ENCODE assay signal across 8 mouse cellular contexts in the genomic region with DNA sequence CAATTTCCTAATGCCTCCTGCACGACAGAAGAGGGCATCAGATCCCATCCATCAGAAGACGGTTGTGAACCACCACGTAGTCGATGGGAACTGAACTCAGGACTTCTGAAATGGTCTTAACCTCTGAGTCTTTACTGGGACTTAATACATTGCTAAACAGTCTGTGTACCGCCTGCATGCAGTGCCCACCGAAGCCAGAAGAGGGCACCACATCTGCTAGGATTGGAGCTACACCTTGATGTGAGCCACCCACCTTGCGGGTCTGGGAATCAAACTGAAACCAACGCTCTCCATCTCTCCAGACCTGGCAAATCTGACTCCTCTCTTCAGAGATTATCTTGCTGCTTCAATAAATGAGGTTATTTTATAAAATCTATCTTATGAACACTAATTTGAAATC. TPM values are rescaled to one million over a fixed set of nuclear protein-coding genes. Genes with fewer than 3 reads are reported as not detected.
DNase-seq lines count a peak whose midpoint lies in the region; ATAC-seq and TF ChIP-seq lines count a peak whose summit lies in the region.

No protein-coding gene starts in this region.

- no peak overlapping the region for H3K4me2 ChIP-seq in forebrain, embryonic 14.5 days (ENCODE audit: low read length)
- H3K4me2 ChIP-seq in forebrain, embryonic 15.5 days (replicated peaks): no peak overlapping the region
- H3K4me2 ChIP-seq in neural tube, embryonic 15.5 days: no peak overlapping the region
- no peak overlapping the region for H3K4me2 ChIP-seq in heart, embryonic 14.5 days (ENCODE audit: low read length)

- peaks cover 20% of the 10 kb centered on the region for H3K4me1 ChIP-seq in forebrain, embryonic 14.5 days (ENCODE audit: control insufficient read depth, insufficient read depth, low read length)
- H3K4me1 ChIP-seq in forebrain, embryonic 15.5 days: peaks cover 33% of the 10 kb centered on the region
- peaks cover 27% of the 10 kb centered on the region for H3K4me1 ChIP-seq in neural tube, embryonic 15.5 days
- H3K4me1 ChIP-seq in bone marrow, adult 2 months (ENCODE audit: control insufficient read depth, insufficient read depth, low read length): peaks cover 2% of the 10 kb centered on the region; the same call in 1 of the 2 replicates
- H3K4me1 ChIP-seq in heart, embryonic 14.5 days (ENCODE audit: control insufficient read depth in 2 of 2, insufficient read depth in 2 of 2, low read length in 2 of 2): peaks cover 10 to 46% of the 10 kb centered on the region in 2 experiments
- peaks cover 53% of the 10 kb centered on the region for H3K4me1 ChIP-seq in megakaryocyte, embryonic 14.5 days

- ATAC-seq in forebrain, embryonic 14.5 days: no peak
- ATAC-seq in forebrain, embryonic 15.5 days (replicated peaks): no peak
- no peak for ATAC-seq in neural tube, embryonic 15.5 days (ENCODE audit: low FRiP score)
- no peak for ATAC-seq in heart, embryonic 14.5 days (ENCODE audit: insufficient number of reproducible peaks, insufficient read depth, low FRiP score, low read depth)

- no peak overlapping the region for H3K9ac ChIP-seq in forebrain, embryonic 14.5 days (ENCODE audit: low read length)
- H3K9ac ChIP-seq in forebrain, embryonic 15.5 days (replicated peaks): no peak overlapping the region
- no peak overlapping the region for H3K9ac ChIP-seq in neural tube, embryonic 15.5 days (replicated peaks)
- H3K9ac ChIP-seq in heart, embryonic 14.5 days (ENCODE audit: low read length): no peak overlapping the region

- TF ChIP-seq POLR2A in bone marrow, adult 2 months (IDR thresholded peaks at IDR 0.05; ENCODE audit: borderline replicate concordance, control insufficient read depth, low read depth, low read length): no peak

- no peaks in the 10 kb centered on the region for H3K27me3 ChIP-seq in forebrain, embryonic 14.5 days (replicated peaks; ENCODE audit: control insufficient read depth, insufficient read depth, low read length)
- H3K27me3 ChIP-seq in forebrain, embryonic 15.5 days: no peaks in the 10 kb centered on the region
- no peaks in the 10 kb centered on the region for H3K27me3 ChIP-seq in neural tube, embryonic 15.5 days (replicated peaks)
- no peaks in the 10 kb centered on the region for H3K27me3 ChIP-seq in heart, embryonic 14.5 days (ENCODE audit: control insufficient read depth, insufficient read depth, low read length)
- no peaks in the 10 kb centered on the region for H3K27me3 ChIP-seq in megakaryocyte, embryonic 14.5 days (replicated peaks)

- 92% methylated on average over 8 of the region's 8 CpGs for WGBS in forebrain, embryonic 14.5 days
- 92% methylated on average over 8 of the region's 8 CpGs for WGBS in forebrain, embryonic 15.5 days
- 84% methylated on average over 8 of the region's 8 CpGs for WGBS in neural tube, embryonic 15.5 days
- WGBS in bone marrow, adult 2 months: 82% methylated on average over 8 of the region's 8 CpGs
- 80% methylated on average over 8 of the region's 8 CpGs for WGBS in heart, embryonic 14.5 days

- H3K36me3 ChIP-seq in forebrain, embryonic 14.5 days (ENCODE audit: control insufficient read depth, insufficient read depth, low read length): no peaks in the 10 kb centered on the region
- H3K36me3 ChIP-seq in forebrain, embryonic 15.5 days: no peaks in the 10 kb centered on the region
- H3K36me3 ChIP-seq in neural tube, embryonic 15.5 days: no peaks in the 10 kb centered on the region
- no peaks in the 10 kb centered on the region for H3K36me3 ChIP-seq in heart, embryonic 14.5 days (ENCODE audit: control insufficient read depth, insufficient read depth, low read length)
- H3K36me3 ChIP-seq in megakaryocyte, embryonic 14.5 days (replicated peaks; ENCODE audit: low read length): peaks cover 2% of the 10 kb centered on the region

- no peaks in the 10 kb centered on the region for H3K9me3 ChIP-seq in forebrain, embryonic 14.5 days (replicated peaks; ENCODE audit: control insufficient read depth, low read length)
- H3K9me3 ChIP-seq in forebrain, embryonic 15.5 days: no peaks in the 10 kb centered on the region
- H3K9me3 ChIP-seq in neural tube, embryonic 15.5 days (replicated peaks): no peaks in the 10 kb centered on the region
- H3K9me3 ChIP-seq in heart, embryonic 14.5 days (ENCODE audit: control insufficient read depth, low read length): no peaks in the 10 kb centered on the region
- no peaks in the 10 kb centered on the region for H3K9me3 ChIP-seq in megakaryocyte, embryonic 14.5 days

- H3K4me3 ChIP-seq in forebrain, embryonic 14.5 days (ENCODE audit: low read depth, low read length): no peak overlapping the region
- no peak overlapping the region for H3K4me3 ChIP-seq in forebrain, embryonic 15.5 days
- no peak overlapping the region for H3K4me3 ChIP-seq in neural tube, embryonic 15.5 days (replicated peaks)
- H3K4me3 ChIP-seq in bone marrow, adult 2 months (replicated peaks; ENCODE audit: control insufficient read depth, low read depth, low read length): no peak overlapping the region
- H3K4me3 ChIP-seq in heart, embryonic 14.5 days (ENCODE audit: control insufficient read depth in 1 of 2, insufficient read depth in 1 of 2, low read depth in 1 of 2, low read length in 2 of 2): no peak overlapping the region
- peak overlapping the region; percentile 62 for H3K4me3 ChIP-seq in megakaryocyte, embryonic 14.5 days (replicated peaks)

- H3K27ac ChIP-seq in forebrain, embryonic 14.5 days (ENCODE audit: low read depth, low read length): no peak overlapping the region
- H3K27ac ChIP-seq in forebrain, embryonic 15.5 days (replicated peaks): no peak overlapping the region
- no peak overlapping the region for H3K27ac ChIP-seq in neural tube, embryonic 15.5 days (replicated peaks)
- H3K27ac ChIP-seq in bone marrow, adult 2 months (ENCODE audit: control insufficient read depth, insufficient read depth, low read depth, low read length, poor library complexity): no peak overlapping the region
- 0 out of 4 replicates have a peak overlapping the region, but pooled peaks have one; percentile 1 to 19 for H3K27ac ChIP-seq in heart, embryonic 14.5 days (replicated peaks in 1 of 2; ENCODE audit: control insufficient read depth in 1 of 2, insufficient read depth in 1 of 2, low read depth in 2 of 2, low read length in 2 of 2)

- TF ChIP-seq CTCF in bone marrow, adult 2 months (IDR thresholded peaks at IDR 0.05; ENCODE audit: control insufficient read depth, insufficient read depth, low read length): peak; percentile 68

- DNase-seq in forebrain, embryonic 14.5 days (ENCODE audit: low spot score): peak; percentile 13
- peak; percentile 42 for DNase-seq in neural tube, embryonic 10.5 days (ENCODE audit: extremely low spot score, low spot score)
- peak; percentile 57 to 65 for DNase-seq in thymus, postnatal 36 days

RNA-seq across cellular contexts. Expression of a gene that starts 3.7 kb away (rescaled TPM):
- polyA plus RNA-seq in forebrain, embryonic 14.5 days (2014; fragmentation: Nextera tagmentation; extraction: Ambion mirVana): 143 and 144 TPM in 2 replicates
- 104 and 111 TPM in 2 replicates for polyA plus RNA-seq in forebrain, embryonic 15.5 days (2015; fragmentation: Nextera tagmentation; extraction: Ambion mirVana)
- 91.4 and 93.0 TPM in 2 replicates for polyA plus RNA-seq in neural tube, embryonic 15.5 days (2015; fragmentation: Nextera tagmentation; extraction: Ambion mirVana)
- polyA plus RNA-seq in bone marrow, adult 2 months (2011; ENCODE audit: insufficient read depth, insufficient read length, low replicate concordance, missing spikeins): 11.6 and 25.8 TPM in 2 replicates
- 69.2 and 73.7 TPM in 2 replicates for polyA plus RNA-seq in heart, embryonic 14.5 days (2014; fragmentation: Nextera tagmentation; extraction: Ambion mirVana)
- 4.2 and 10.2 TPM in 2 replicates for polyA plus RNA-seq in megakaryocyte, embryonic 14.5 days (2012; ENCODE audit: insufficient read depth, low replicate concordance)

Comparison
In these comparisons a context has a peak if more than half of its experiments do, and no peak if none do; other contexts are left out.
1. H3K27ac ChIP-seq: peak in heart, embryonic 14.5 days (2 of 2); none in forebrain, embryonic 14.5 days (single experiment), forebrain, embryonic 15.5 days (single experiment), neural tube, embryonic 15.5 days (single experiment) and bone marrow, adult 2 months (single experiment).
2. Peak in every context shown above with its lines, with median percentiles within 50 percentile points of each other: DNase-seq.